Mouse (Mus musculus): ENCODE results near the gene Cradd. TPM values are rescaled to one million over a fixed set of nuclear protein-coding genes. Genes with fewer than 3 reads are reported as not detected.

Gene Cradd
- polyA plus RNA-seq, 1 experiment from 2014 or later: 12.9 TPM

DNA sequence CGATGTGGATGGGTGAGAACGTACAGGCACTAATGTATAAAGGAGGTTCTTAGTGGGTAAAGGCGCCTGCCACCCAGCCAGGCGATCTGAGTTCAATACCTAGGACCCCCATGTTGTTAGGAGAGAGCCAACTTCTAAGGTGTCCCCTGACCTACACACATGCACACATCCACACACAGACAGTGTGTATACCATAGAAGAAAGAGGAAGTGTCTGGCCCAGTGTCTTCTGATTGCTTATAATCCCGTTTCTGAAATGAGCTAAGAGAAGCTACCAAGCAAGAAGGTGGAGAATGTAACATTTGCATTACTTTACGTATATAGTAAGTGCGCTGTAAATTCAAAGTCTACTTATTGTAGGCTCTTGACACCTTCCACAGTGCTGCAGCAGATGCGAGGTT, 122.4 kb downstream of the Cradd start:
- Histone ChIP-seq H3K27ac (no peak overlapping the region), H3K27me3 (no peaks in the 10 kb centered on the region), H3K36me3 (no peaks in the 10 kb centered on the region), H3K4me3 (no peak overlapping the region), H3K4me2 (no peak overlapping the region), H3K4me1 (peaks cover 34% of the 10 kb centered on the region), H3K9ac (no peak overlapping the region), H3K9me3 (no peaks in the 10 kb centered on the region)
- WGBS: 90% methylated on average over 8 of the region's 8 CpGs
- ATAC-seq (ENCODE audit: borderline replicate concordance, extremely low read depth, low FRiP score, low TSS enrichment): no peak

DNA sequence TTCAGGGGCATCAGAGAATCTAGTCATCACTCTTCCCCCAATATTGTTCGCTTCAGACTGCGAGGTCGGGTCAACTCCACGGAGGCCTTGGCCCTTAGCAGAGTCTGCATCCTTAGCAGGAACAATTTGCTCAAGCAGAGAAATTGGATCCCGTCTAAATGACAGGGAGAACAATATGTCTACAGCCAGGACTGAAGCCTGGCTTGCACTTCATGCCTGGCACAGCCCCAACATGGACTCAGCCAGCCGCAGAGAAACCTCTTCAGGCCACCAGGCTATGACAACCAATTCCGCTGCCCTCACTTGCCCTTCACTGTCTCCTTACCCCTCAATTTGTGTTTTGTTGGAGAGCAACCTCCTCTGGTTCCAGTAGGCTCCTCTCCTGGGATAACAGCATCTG, 123.6 kb downstream of the Cradd start:
- no peak overlapping the region for H3K9ac ChIP-seq
- H3K27ac ChIP-seq: peak overlapping the region; percentile 68
- H3K4me1 ChIP-seq: peaks cover 35% of the 10 kb centered on the region
- ATAC-seq (ENCODE audit: borderline replicate concordance, extremely low read depth, low FRiP score, low TSS enrichment): 0 out of 2 replicates have a peak, but pooled peaks have one; percentile 25
- H3K9me3 ChIP-seq: no peaks in the 10 kb centered on the region
- H3K4me2 ChIP-seq: no peak overlapping the region
- no peak overlapping the region for H3K4me3 ChIP-seq
- no peaks in the 10 kb centered on the region for H3K36me3 ChIP-seq
- no peaks in the 10 kb centered on the region for H3K27me3 ChIP-seq
- WGBS: 33% methylated on average over 7 of the region's 7 CpGs

DNA sequence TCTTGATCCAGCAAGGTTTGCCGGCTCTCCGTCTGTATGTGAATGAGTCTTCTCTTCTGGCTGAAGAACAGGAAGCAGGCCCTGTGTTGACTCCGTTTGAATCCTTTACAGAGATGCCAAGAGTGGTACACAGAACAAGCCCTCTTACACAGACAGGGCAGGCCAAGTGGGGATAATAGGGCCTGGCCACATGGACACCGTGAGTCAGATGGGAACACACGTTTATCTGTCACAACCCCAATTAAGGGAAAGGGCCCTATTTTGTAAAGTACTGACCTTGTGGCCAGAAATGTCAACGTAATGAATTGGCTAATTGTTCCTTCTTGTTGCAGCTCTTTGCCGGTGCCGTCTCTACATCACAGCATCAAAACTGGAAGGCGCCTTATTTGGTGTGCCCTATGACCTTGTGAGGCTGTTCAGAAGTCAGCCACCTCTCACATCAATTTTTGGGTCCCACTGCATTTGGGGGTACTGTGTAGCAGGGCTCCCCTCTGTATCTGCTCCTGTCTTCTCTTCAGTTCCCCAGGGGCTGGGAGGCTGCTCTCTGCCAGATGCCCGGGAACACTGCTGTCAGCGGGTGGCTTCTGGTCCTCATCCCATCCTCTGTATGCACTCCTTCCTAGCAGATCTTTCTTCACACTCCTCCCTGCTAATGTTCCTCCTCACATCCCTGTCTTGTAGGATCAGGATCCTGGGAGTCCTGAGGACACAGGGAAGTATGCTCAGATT, 124.2 kb downstream of the Cradd start:
- WGBS: 54% methylated on average over 11 of the region's 11 CpGs
- H3K4me3 ChIP-seq: no peak overlapping the region
- H3K27me3 ChIP-seq: no peaks in the 10 kb centered on the region
- H3K4me2 ChIP-seq: no peak overlapping the region
- H3K4me1 ChIP-seq: peaks cover 35% of the 10 kb centered on the region
- H3K9ac ChIP-seq: no peak overlapping the region
- no peaks in the 10 kb centered on the region for H3K9me3 ChIP-seq
- no peaks in the 10 kb centered on the region for H3K36me3 ChIP-seq
- ATAC-seq (ENCODE audit: borderline replicate concordance, extremely low read depth, low FRiP score, low TSS enrichment): 0 out of 2 replicates have a peak, but pooled peaks have one; percentile 20
- H3K27ac ChIP-seq: peak overlapping the region; percentile 68

DNA sequence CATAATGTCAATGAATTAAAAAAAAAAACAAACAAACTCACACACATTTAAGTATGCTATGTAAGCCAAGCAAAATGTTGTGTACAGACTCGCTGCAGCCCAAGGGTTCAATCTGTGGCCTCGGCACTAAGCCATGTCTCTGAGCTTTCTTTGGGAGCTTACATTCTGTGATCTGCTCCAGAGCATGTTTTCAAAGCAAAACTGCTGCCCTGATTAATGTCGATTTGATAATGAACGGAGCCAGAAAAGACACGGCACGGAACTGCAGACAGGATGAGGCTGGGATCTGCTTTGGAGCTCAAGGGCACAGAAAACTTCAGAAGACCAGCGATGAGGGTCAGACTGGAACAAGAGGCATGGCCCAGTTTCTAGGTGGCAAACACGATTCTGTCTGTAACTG, 126.6 kb downstream of the Cradd start:
- H3K27ac ChIP-seq: peak overlapping the region; percentile 79
- no peak overlapping the region for H3K9ac ChIP-seq
- H3K4me2 ChIP-seq: no peak overlapping the region
- no peak overlapping the region for H3K4me3 ChIP-seq
- peaks cover 52% of the 10 kb centered on the region for H3K4me1 ChIP-seq
- 49% methylated on average over 8 of the region's 8 CpGs for WGBS
- ATAC-seq (ENCODE audit: borderline replicate concordance, extremely low read depth, low FRiP score, low TSS enrichment): peak; percentile 80; the same call in 1 of the 2 replicates
- no peaks in the 10 kb centered on the region for H3K36me3 ChIP-seq
- no peaks in the 10 kb centered on the region for H3K27me3 ChIP-seq
- no peaks in the 10 kb centered on the region for H3K9me3 ChIP-seq

DNA sequence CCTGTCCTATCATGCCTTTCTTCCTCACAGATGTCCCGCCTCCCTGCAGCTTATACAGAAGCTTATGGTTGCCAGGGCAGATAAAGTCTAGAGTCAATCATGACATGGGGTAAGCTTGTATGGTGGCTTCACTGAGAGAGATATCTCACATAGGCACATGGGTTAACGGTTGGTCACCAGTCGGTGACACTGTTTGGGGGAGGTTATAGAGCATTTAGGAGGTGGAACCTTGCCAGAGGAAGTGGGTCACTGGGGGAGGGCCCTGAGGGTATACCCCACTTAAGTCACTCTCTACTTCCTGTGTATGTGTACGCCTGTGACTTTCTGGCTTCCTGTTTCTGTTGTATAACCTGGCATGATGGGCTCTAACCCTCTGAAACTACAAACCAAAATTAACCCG, 128.2 kb downstream of the Cradd start:
- Histone ChIP-seq H3K9me3 (no peaks in the 10 kb centered on the region), H3K4me3 (no peak overlapping the region), H3K4me2 (no peak overlapping the region), H3K27me3 (no peaks in the 10 kb centered on the region), H3K36me3 (no peaks in the 10 kb centered on the region), H3K9ac (no peak overlapping the region), H3K4me1 (peaks cover 58% of the 10 kb centered on the region), H3K27ac (no peak overlapping the region)
- ATAC-seq (ENCODE audit: borderline replicate concordance, extremely low read depth, low FRiP score, low TSS enrichment): no peak
- 81% methylated on average over 5 of the region's 5 CpGs for WGBS

DNA sequence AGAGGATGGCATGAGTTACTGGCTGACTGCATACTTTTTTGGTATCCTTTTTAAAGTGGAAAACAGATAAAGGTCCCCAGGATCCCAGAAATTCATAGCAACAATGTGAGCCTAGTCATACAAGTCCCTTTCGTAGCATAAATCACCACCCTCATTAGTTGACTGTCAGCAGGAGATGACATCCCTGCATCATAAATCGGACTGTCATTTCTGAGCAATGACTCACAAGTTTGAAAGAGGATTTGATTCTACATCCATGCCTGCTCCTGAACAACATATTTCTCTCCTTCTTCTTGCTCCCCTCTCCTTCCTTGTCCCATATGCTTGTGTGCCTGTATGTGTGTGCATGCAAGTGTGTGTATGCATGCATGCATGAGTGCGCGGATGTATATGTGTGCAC, 129.2 kb downstream of the Cradd start:
- 88% methylated on average over 4 of the region's 4 CpGs for WGBS
- H3K27ac ChIP-seq: no peak overlapping the region
- H3K9ac ChIP-seq: no peak overlapping the region
- H3K4me2 ChIP-seq: no peak overlapping the region
- peaks cover 48% of the 10 kb centered on the region for H3K4me1 ChIP-seq
- no peaks in the 10 kb centered on the region for H3K9me3 ChIP-seq
- no peaks in the 10 kb centered on the region for H3K36me3 ChIP-seq
- H3K27me3 ChIP-seq: no peaks in the 10 kb centered on the region
- ATAC-seq (ENCODE audit: borderline replicate concordance, extremely low read depth, low FRiP score, low TSS enrichment): no peak
- no peak overlapping the region for H3K4me3 ChIP-seq

DNA sequence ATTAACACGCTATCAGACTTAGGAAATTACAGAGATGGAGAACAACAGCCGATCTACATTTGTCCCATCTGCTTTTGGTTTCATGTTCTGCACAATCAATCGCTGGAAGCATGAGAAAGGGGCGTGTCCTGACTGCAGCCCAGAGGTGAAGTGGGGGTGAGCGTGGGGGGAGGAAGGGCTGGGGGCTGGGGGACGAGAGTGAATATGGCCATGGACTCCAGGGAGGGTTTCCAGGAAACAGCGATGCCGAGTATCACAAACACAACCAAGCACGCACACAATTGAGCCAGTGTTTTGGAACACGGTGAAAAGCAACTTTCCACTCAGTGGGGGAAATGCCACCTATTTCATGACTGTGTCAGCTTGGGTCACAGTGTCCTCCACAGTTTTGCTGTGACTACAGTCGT, 130.1 kb downstream of the Cradd start:
- no peak overlapping the region for H3K9ac ChIP-seq
- H3K4me1 ChIP-seq: peaks cover 40% of the 10 kb centered on the region
- no peaks in the 10 kb centered on the region for H3K9me3 ChIP-seq
- WGBS: 34% methylated on average over 11 of the region's 11 CpGs
- H3K36me3 ChIP-seq: no peaks in the 10 kb centered on the region
- no peaks in the 10 kb centered on the region for H3K27me3 ChIP-seq
- peak overlapping the region; percentile 46; the same call in 1 of the 2 replicates for H3K27ac ChIP-seq
- no peak for ATAC-seq (ENCODE audit: borderline replicate concordance, extremely low read depth, low FRiP score, low TSS enrichment)
- H3K4me3 ChIP-seq: no peak overlapping the region
- peak overlapping the region; percentile 30 for H3K4me2 ChIP-seq

DNA sequence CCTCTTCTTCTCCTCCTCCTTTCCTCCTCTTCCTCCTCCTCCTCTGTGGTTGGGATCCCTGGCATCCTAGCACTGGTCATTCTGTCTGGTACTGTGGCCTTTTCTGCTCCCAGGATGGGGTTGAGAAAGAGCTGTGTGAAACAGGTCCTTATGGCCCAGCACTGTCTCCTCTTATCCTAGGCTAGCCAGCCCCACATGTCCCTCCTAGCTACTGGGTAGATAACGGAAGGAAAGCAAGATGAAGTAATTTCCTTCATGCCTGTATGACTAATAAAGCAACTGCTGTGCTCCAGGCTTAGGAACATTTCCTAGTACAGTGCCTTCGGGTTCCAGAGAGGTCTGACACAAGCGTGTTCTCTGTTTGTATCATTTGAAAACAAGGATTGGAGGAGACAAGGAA, 132.1 kb downstream of the Cradd start:
- peak; percentile 20; the same call in 1 of the 2 replicates for ATAC-seq (ENCODE audit: borderline replicate concordance, extremely low read depth, low FRiP score, low TSS enrichment)
- peak overlapping the region; percentile 46; the same call in 1 of the 2 replicates for H3K27ac ChIP-seq
- H3K4me2 ChIP-seq: no peak overlapping the region

DNA sequence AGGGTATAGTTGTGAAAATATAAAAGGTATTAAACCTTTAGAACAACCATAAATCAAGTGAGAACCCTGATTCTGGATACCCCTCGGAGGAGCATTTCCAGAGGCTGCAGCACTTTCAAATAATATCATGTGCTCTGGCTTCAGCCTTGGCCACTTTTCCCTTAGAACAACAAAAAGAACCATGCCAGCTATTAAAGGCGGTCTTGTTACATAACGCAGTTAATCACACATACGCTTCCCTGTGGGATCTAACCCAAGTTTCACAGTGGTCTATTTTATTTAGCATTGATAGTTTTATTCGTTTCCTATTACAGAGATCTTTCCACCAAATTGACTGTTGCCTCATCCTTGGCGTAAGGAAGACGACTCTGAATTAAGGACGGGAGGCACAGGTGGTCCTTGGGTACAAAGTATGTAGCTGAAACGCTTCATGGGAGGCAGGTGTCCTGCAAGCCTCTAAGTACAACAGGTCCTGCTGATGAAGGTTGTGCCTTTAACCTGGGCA, 132.7 kb downstream of the Cradd start:
- no peak overlapping the region for H3K27ac ChIP-seq
- no peak for ATAC-seq (ENCODE audit: borderline replicate concordance, extremely low read depth, low FRiP score, low TSS enrichment)
- no peak overlapping the region for H3K9ac ChIP-seq
- no peak overlapping the region for H3K4me2 ChIP-seq
- H3K9me3 ChIP-seq: no peaks in the 10 kb centered on the region
- H3K36me3 ChIP-seq: no peaks in the 10 kb centered on the region
- 83% methylated on average over 9 of the region's 9 CpGs for WGBS
- no peak overlapping the region for H3K4me3 ChIP-seq
- peaks cover 23% of the 10 kb centered on the region for H3K4me1 ChIP-seq
- H3K27me3 ChIP-seq: no peaks in the 10 kb centered on the region

More for the DNA sequence above, 132.1 kb downstream of the Cradd start:
- H3K4me3 ChIP-seq: no peak overlapping the region
- no peaks in the 10 kb centered on the region for H3K27me3 ChIP-seq
- H3K9ac ChIP-seq: no peak overlapping the region
- WGBS: 51% methylated on average over 3 of the region's 3 CpGs
- H3K4me1 ChIP-seq: peaks cover 28% of the 10 kb centered on the region
- H3K9me3 ChIP-seq: no peaks in the 10 kb centered on the region
- H3K36me3 ChIP-seq: no peaks in the 10 kb centered on the region

GRCm38 (mm10) chr10:95189550-95190211, 134.3 kb downstream of the Cradd start:
- Histone ChIP-seq H3K36me3 (no peaks in the 10 kb centered on the region), H3K9ac (no peak overlapping the region), H3K4me3 (no peak overlapping the region), H3K4me2 (no peak overlapping the region), H3K27me3 (no peaks in the 10 kb centered on the region), H3K4me1 (peaks cover 23% of the 10 kb centered on the region), H3K9me3 (no peaks in the 10 kb centered on the region), H3K27ac (no peak overlapping the region)
- no peak for ATAC-seq (ENCODE audit: borderline replicate concordance, extremely low read depth, low FRiP score, low TSS enrichment)
- WGBS: 81% methylated on average over 16 of the region's 16 CpGs

- Histone ChIP-seq H3K4me2 (no peak overlapping the region), H3K9ac (no peak overlapping the region), H3K4me1 (peaks cover 18% of the 10 kb centered on the region), H3K27me3 (no peaks in the 10 kb centered on the region), H3K27ac (no peak overlapping the region), H3K36me3 (no peaks in the 10 kb centered on the region), H3K4me3 (no peak overlapping the region), H3K9me3 (no peaks in the 10 kb centered on the region)
- WGBS: 53% methylated on average over 5 of the region's 5 CpGs
- no peak; the same call in 1 of the 2 replicates for ATAC-seq (ENCODE audit: borderline replicate concordance, extremely low read depth, low FRiP score, low TSS enrichment)
Measured at GRCm38 (mm10) chr10:95184210-95184609, 139.7 kb downstream of the Cradd start.

- 42% methylated on average over 4 of the region's 4 CpGs for WGBS
- H3K9me3 ChIP-seq: no peaks in the 10 kb centered on the region
- peaks cover 18% of the 10 kb centered on the region for H3K4me1 ChIP-seq
- no peaks in the 10 kb centered on the region for H3K36me3 ChIP-seq
- ATAC-seq (ENCODE audit: borderline replicate concordance, extremely low read depth, low FRiP score, low TSS enrichment): 0 out of 2 replicates have a peak, but pooled peaks have one; percentile 37
- no peak overlapping the region for H3K9ac ChIP-seq
- H3K27me3 ChIP-seq: no peaks in the 10 kb centered on the region
- 0 out of 2 replicates have a peak overlapping the region, but pooled peaks have one; percentile 8 for H3K27ac ChIP-seq
- no peak overlapping the region for H3K4me2 ChIP-seq
- no peak overlapping the region for H3K4me3 ChIP-seq
Measured at GRCm38 (mm10) chr10:95183051-95183450, 140.9 kb downstream of the Cradd start.
